Mouse (Mus musculus) cortical plate, adult 2 months (tissue): Measurements from ENCODE around the gene Gm42517.

Source experiments
- CTCF ChIP-seq: fragments of 200-500 bp; IDR thresholded peaks from 2 replicates; pipeline ENCODE4 v1.5.1; 2011; ENCODE audit warnings: mild to moderate bottlenecking, control low read depth, low read length; ENCODE audit not compliant: insufficient read depth; ENCODE audit errors: extremely low read depth
- POLR2A ChIP-seq: fragments of 200-500 bp; IDR thresholded peaks from 2 replicates; pipeline ENCODE4 v1.6.1; 2011; ENCODE audit warnings: mild to moderate bottlenecking, low read length, control low read depth; ENCODE audit not compliant: insufficient read depth; ENCODE audit errors: extremely low read depth

GRCm38 (mm10) chr5:108389744-108390143 is 22.0 kb upstream of the Gm42517 start:
- no peak for TF ChIP-seq CTCF
- TF ChIP-seq POLR2A, result no peak
